Mouse (Mus musculus) brain, embryonic 14.5 days (tissue): Measurements from ENCODE around the gene Ogdhl.

Experiments used
- CTCF ChIP-seq: fragments of 200-500 bp; IDR thresholded peaks from 2 replicates; pipeline ENCODE4 v1.5.1; 2012; ENCODE audit warnings: inconsistent platforms, mild to moderate bottlenecking, moderate library complexity, borderline replicate concordance; ENCODE audit not compliant: insufficient read depth, insufficient read length; ENCODE audit errors: extremely low read depth
- POLR2A ChIP-seq: fragments of 200-500 bp; IDR thresholded peaks from 2 replicates; pipeline ENCODE4 v1.6.1; 2012; ENCODE audit warnings: mild to moderate bottlenecking, inconsistent platforms, borderline replicate concordance; ENCODE audit not compliant: poor library complexity, insufficient read depth, insufficient read length, severe bottlenecking; ENCODE audit errors: extremely low read depth

DNA sequence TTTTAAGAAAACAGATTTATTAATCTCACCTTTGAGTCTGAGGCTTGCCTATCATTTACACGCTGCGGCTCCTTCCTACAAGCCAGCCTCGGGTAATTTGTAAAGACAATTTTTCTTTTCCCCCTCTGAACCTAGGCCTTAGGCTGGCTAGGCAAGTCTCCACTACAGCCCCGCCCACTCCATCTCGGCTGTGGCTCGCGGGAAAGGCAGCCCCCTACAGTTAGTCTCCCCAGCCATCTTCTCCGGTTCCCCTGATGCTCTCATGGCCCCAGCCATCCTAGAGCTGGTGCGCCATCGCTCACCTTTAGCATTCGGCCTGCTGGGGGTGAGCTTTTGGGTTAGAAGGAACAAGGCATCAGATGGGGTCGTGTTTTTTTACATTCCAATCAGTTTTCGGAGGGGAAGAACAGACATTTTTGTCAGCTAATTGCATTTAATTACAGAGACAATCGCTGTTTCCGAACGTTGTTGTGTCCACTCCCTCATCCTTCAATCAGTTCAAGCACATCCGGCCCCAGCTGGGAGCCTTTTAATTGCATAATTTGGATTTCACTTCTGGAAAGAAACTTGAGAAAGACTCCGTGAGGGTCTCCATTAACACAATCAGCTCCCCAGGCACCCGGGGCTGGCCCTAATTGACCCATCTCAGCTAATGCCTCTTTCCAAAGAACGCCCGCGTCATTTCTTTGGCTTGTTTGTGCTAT lies 57.7 kb downstream of the Ogdhl start:
- TF ChIP-seq CTCF (no peak), POLR2A (no peak)
